Mouse (Mus musculus): ENCODE measurements around the gene Spag9. TPM values are rescaled to one million over a fixed set of nuclear protein-coding genes. Genes with fewer than 3 reads are reported as not detected.

The Spag9 gene
- total and polyA plus RNA-seq, 3 experiments, result 21.0 to 32.1 (median 22.6) TPM

DNA sequence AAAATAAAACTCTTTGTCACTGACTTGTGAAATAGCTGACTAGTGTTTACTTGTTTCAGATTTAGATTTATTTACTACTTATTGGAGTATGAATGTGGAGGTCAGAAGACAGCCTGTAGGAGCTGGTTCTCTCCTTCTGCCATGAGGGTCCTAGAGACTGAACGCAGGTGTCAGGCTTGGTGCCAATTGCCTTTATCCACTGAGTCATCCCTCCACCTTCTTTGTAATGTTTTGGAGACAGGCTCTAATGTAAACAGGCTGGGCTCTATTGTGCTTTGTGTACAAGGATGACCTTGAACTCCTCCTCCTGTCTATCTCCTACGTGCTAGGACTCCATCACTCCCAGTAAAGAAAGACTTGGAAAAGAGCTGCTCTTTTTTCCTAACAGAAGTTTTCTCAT is 51.4 kb downstream of the Spag9 start:
- DNase-seq (ENCODE audit: extremely low read depth), result no peak
- no peak overlapping the region for H3K27ac ChIP-seq (ENCODE audit: insufficient read depth, low read depth)
- in situ Hi-C loops (cut with MboI; ENCODE audit: low pct_ligation_motif_present, low pct_unique_long_range_greater_than_20kb, low sequenced_read_pairs), result no loop called here
- H3K4me2 ChIP-seq (ENCODE audit: insufficient read depth, low read depth, poor library complexity, severe bottlenecking), result no peak overlapping the region
- H3K79me2 ChIP-seq (replicated peaks; ENCODE audit: control insufficient read depth, extremely low read depth, insufficient read depth, poor library complexity, severe bottlenecking), result 0 out of 2 replicates have a peak, but pooled peaks cover 2% of the 10 kb centered on the region
- H3K9me3 ChIP-seq (replicated peaks; ENCODE audit: low read length), result no peaks in the 10 kb centered on the region
- no peaks in the 10 kb centered on the region for H3K4me1 ChIP-seq (ENCODE audit: control insufficient read depth in 1 of 2, insufficient read depth in 2 of 2)
- no peaks in the 10 kb centered on the region for H3K27me3 ChIP-seq (replicated peaks)
- no peak for TF ChIP-seq CHD1 (IDR thresholded peaks at IDR 0.05; ENCODE audit: low read depth, low read length)
- TF ChIP-seq BHLHE40 (IDR thresholded peaks at IDR 0.05; ENCODE audit: low read depth, low read length), result no peak
- TF ChIP-seq KAT2A (IDR thresholded peaks at IDR 0.05; ENCODE audit: insufficient replicate concordance, low read length), result no peak
- no peak for TF ChIP-seq USF2 (conservative IDR thresholded peaks at IDR 0.05; ENCODE audit: low read depth, low read length)
- no peak for TF ChIP-seq JUN (IDR thresholded peaks at IDR 0.05; ENCODE audit: insufficient read depth, low read depth, low read length)
- no peak for TF ChIP-seq NELFE (IDR thresholded peaks at IDR 0.05; ENCODE audit: low read depth, low read length)
- no peak for TF ChIP-seq ZKSCAN1 (IDR thresholded peaks at IDR 0.05; ENCODE audit: borderline replicate concordance, low read depth, low read length)
- no peak for TF ChIP-seq IRF4 (IDR thresholded peaks at IDR 0.05; ENCODE audit: low read depth, low read length)
- no peak for TF ChIP-seq MEF2A (IDR thresholded peaks at IDR 0.05; ENCODE audit: borderline replicate concordance, low read depth, low read length)
- no peak for TF ChIP-seq ELF1 (IDR thresholded peaks at IDR 0.05; ENCODE audit: low read depth, low read length)
- TF ChIP-seq ZC3H11A (IDR thresholded peaks at IDR 0.05; ENCODE audit: low read depth, low read length), result no peak
- TF ChIP-seq JUND (conservative IDR thresholded peaks at IDR 0.05; ENCODE audit: low read depth, low read length), result no peak
- no peak for TF ChIP-seq UBTF (IDR thresholded peaks at IDR 0.05; ENCODE audit: low read depth, low read length)
- TF ChIP-seq MAX (IDR thresholded peaks at IDR 0.05; ENCODE audit: low read length), result no peak
- no peak for TF ChIP-seq MXI1 (IDR thresholded peaks at IDR 0.05; ENCODE audit: low read depth, low read length)
- TF ChIP-seq POLR2A (IDR thresholded peaks at IDR 0.05; ENCODE audit: low read depth, low read length), result no peak
- no peak for TF ChIP-seq ZNF384 (IDR thresholded peaks at IDR 0.05; ENCODE audit: low read depth, low read length)
- no peak for TF ChIP-seq RAD21 (IDR thresholded peaks at IDR 0.05; ENCODE audit: low read depth, low read length)
- no peak for TF ChIP-seq SMC3 (IDR thresholded peaks at IDR 0.05; ENCODE audit: low read depth, low read length)
- no peak overlapping the region for H3K9ac ChIP-seq (ENCODE audit: insufficient read depth, low read depth)
- H3K36me3 ChIP-seq (replicated peaks in 1 of 2; ENCODE audit: control insufficient read depth in 1 of 2, insufficient read depth in 1 of 2, low read length in 1 of 2), result peaks cover 15 to 50% of the 10 kb centered on the region in 2 experiments
- dilution Hi-C loops (cut with MboI; ENCODE audit: extremely low pct_ligation_motif_present, extremely low pct_unique_long_range_greater_than_20kb, low sequenced_read_pairs), result no loop called here
- no peak overlapping the region for H3K4me3 ChIP-seq (replicated peaks in 1 of 3; ENCODE audit: low read depth in 2 of 3, low read length in 2 of 3, poor library complexity in 1 of 3)

DNA sequence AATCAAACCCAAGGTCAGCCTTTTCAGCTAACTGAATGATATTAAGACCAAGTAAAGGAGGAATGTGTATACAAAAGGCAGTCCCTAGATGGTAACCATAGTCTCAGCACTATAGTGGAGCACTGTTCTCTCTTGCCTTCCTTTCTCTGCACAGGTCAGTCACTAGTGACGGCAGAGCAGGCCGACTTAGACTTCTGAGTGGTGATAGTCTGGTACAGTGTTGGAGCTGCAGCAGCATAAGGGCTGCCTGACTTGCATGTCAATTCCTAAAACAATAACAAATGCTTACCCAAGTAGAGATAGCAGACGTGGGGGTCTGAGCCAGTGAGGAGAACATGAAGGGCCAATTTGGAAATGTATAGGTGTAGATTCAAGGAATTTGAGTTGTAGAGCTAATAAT is 58.3 kb downstream of the Spag9 start:
- no peak for TF ChIP-seq USF1 (IDR thresholded peaks at IDR 0.05; ENCODE audit: low read depth, low read length)
- no peak for TF ChIP-seq MAZ (IDR thresholded peaks at IDR 0.05; ENCODE audit: low read depth, low read length)
- TF ChIP-seq SIN3A (IDR thresholded peaks at IDR 0.05; ENCODE audit: low read length), result no peak
- no peak for TF ChIP-seq MEF2A (IDR thresholded peaks at IDR 0.05; ENCODE audit: borderline replicate concordance, low read depth, low read length)
- TF ChIP-seq ELF1 (IDR thresholded peaks at IDR 0.05; ENCODE audit: low read depth, low read length), result no peak
- no peak for TF ChIP-seq RAD21 (IDR thresholded peaks at IDR 0.05; ENCODE audit: low read depth, low read length)
- TF ChIP-seq SMC3 (IDR thresholded peaks at IDR 0.05; ENCODE audit: low read depth, low read length), result no peak
- no peak for DNase-seq (ENCODE audit: extremely low read depth)
- H3K4me2 ChIP-seq (ENCODE audit: insufficient read depth, low read depth, poor library complexity, severe bottlenecking), result no peak overlapping the region
- H3K4me3 ChIP-seq (replicated peaks in 1 of 3; ENCODE audit: low read depth in 2 of 3, low read length in 2 of 3, poor library complexity in 1 of 3), result no peak overlapping the region
- H3K79me2 ChIP-seq (replicated peaks; ENCODE audit: control insufficient read depth, extremely low read depth, insufficient read depth, poor library complexity, severe bottlenecking), result no peaks in the 10 kb centered on the region
- dilution Hi-C loops (cut with MboI; ENCODE audit: extremely low pct_ligation_motif_present, extremely low pct_unique_long_range_greater_than_20kb, low sequenced_read_pairs) (no loop called here), in situ Hi-C loops (cut with MboI; ENCODE audit: low pct_ligation_motif_present, low pct_unique_long_range_greater_than_20kb, low sequenced_read_pairs) (no loop called here)
- H3K27me3 ChIP-seq (replicated peaks), result no peaks in the 10 kb centered on the region
- H3K9ac ChIP-seq (ENCODE audit: insufficient read depth, low read depth), result no peak overlapping the region
- peaks cover 12 to 58% of the 10 kb centered on the region in 2 experiments for H3K36me3 ChIP-seq (replicated peaks in 1 of 2; ENCODE audit: control insufficient read depth in 1 of 2, insufficient read depth in 1 of 2, low read length in 1 of 2)
- H3K9me3 ChIP-seq (replicated peaks; ENCODE audit: low read length), result no peaks in the 10 kb centered on the region
- no peaks in the 10 kb centered on the region for H3K4me1 ChIP-seq (ENCODE audit: control insufficient read depth in 1 of 2, insufficient read depth in 2 of 2)
- no peak overlapping the region for H3K27ac ChIP-seq (ENCODE audit: insufficient read depth, low read depth)

Measured in CH12.LX (cell line).